Mouse (Mus musculus) spleen, postnatal 14 days (tissue): ENCODE results near the gene Rnf5.

Source experiments
- DNase-seq, 2 experiments: peaks; one replicate each; pipeline ENCODE4 v3.0.0; 2021 to 2022; ENCODE audit warnings: low spot score in 2 of 2

Gene Rnf5

DNA sequence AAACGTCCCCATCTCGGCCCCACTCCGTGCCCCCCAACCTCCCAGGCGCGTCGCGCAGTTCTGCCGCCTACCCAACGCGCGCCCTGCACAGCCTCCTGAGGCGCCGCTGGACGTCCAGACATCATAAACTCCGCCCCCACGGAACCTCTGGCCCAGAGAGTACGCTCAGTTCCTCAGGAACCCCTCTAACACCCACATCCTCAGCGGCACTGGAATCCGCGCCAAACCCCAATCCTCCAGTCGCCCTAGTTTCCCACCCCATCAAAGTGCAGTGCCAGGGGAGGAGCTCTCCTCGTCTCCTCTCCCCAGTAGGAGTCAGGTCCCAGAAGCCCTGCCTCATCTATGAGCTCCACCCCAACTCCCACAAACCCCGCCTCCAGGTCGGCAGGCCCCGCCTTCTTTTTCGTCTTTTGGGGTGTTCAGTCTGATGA lies 28.8 kb upstream of the Rnf5 start:
- peak in 1 of 2 experiments; percentile 43 for DNase-seq

DNA sequence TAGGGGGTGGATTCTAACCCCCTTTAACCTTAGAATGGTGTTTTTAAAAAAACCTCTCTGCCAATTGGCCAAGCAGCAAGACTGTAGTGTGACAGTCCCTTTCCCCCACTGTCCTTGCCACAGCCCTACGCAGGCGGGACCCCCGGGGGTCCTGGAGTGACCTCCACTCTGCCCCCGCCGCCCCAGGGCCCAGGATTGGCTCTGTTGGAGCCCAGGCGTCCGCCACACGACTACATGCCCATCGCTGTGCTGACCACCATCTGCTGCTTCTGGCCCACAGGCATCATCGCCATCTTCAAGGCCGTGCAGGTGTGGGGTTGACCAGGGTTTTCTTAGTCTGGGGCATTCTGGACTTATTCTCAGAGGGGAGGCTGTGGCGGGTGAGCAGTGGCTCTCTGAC lies 28.2 kb upstream of the Rnf5 start:
- no peak for DNase-seq

DNA sequence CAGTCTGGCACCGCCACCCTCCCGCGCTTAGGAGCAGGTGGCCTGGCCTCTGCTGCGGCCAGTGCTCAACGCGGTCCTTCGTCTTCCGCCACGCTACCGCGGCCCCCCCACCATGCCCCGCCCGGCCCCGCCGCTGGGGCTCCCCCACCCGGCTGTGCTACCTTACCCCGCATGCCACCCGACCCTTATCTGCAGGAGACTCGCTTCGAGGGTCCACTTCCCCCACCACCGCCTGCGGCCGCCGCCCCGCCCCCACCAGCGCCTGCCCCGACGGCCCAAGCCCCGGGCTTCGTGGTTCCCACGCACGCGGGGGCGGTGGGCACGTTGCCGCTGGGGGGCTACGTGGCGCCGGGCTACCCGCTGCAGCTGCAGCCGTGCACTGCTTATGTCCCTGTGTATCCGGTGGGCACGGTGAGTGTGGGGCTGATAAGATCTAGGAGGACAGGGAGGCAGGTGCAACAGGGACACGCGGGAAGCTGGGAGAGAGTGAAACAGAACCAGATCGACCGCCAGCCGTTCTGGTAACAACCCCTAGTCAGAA lies 27.3 kb upstream of the Rnf5 start:
- DNase-seq, result no peak

DNA sequence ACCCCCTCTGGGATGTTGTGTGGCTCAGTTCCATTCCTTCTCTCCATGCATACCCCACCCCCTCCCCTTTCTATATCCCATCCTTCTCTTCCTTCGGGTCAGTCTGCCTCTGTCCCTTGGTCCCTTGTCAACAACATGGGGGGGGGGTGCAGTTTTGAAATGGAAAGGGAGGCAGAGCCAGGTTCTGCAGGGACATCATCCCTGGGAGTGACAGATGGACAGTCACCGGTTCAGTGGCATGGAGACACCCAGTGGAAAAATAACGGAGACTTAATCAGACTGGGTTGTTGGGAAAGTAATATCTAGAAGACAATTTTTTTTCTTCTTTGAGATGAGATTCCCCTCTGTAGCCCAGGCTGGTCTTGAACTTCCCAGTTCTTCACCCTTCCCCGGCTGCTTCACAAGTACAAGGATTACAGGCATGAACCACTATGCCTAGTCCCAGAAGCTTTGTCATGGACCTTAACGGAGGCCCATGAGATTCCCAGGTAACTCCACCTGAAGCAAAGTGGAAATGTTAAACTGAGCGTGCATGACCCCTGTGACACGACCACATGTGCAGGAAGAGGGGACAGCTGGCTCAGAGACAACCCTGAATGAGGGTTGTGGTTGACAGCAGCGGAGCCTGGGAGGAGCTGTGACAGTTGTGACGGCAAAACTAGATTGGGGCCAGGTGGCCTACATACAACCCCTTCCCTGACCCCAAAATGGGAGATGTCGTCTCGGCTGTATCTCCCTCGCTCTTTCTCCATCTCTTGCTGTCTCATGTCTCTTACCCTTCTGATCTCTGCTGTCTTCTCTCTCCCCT lies 26.5 kb upstream of the Rnf5 start:
- no peak for DNase-seq

DNA sequence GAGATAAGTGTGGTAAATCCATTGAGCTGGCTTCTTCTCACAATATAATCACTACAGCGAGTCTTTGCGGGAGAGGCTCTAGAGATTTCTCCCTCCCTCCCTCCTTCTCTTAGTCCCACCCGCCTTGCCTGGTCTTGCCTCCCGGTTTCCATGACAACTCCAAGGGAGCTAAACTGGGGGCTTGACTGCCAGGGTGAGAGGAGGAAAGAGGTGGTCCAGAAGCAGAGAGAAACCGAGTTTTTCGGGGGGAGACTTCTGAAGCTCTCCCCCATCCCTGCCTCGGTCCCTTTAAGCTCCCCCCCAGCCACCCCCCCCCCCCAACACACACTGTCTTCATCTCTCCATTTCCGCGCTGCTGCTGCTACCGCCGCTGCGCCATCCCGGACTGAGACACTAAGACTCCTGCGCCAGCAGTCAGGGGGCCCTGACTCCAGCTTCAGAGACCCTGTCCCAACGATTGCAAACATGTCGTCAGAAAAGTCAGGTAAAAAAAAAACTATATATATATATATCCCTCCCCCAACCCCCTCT lies 25.8 kb upstream of the Rnf5 start, which contains the start of gene Prrt1:
Gene Prrt1 (plus strand): TSS at position 313 of the 531 bp plus-strand sequence.
- DNase-seq, result no peak

DNA sequence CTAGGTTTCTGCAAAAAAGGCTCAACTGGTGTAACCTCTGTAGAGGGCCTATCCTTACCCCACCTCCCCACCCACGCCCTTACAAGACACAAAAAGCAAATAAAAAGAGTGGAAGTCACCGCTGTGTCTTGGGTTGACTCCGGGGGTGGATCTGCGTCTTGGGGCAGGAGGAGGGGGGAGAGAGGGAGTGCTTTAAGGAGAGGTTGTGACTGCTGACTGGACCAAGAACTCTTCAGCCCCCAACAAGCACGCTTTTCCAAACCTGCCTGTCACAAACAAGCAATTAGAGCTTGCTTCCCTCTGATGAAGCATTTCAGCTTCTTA lies 25.1 kb upstream of the Rnf5 start:
- no peak for DNase-seq

DNA sequence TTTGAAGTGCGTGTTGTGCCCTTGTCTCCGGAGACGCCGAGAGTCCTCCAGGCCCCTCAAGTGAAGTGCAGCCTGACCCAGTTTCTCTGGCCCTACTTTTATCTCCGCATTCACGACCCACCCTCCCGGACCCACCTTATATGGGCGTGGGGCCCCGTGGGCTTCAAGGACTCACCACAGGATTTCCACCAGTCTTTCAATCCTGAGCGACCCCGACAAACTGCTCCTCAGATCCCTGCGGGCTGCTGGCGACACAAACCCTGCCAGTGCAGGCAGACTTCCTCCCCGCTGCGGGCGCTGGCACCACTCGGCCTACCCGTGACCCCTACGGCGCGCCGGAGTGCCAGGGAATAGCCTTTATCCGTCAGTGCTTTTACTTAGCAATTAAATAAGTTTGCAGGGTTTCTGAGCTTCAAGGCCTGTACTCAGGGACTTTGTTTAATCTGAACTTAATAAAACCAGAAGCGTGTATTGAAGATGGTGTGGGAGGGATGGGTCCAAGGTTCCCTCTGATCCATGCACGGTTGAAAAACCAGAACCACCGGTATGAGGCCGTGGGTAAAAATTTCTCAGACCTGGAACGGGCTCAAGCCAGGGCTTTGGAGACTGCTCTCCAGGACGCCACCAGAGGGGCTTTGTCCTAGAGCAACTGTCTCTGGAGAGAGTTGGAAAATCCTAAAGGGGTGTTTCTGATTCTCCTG lies 24.6 kb upstream of the Rnf5 start, which contains the start of gene Ppt2:
Gene Ppt2 (minus strand): TSS at position 568 of the 701 bp plus-strand sequence.
- DNase-seq, result no peak

DNA sequence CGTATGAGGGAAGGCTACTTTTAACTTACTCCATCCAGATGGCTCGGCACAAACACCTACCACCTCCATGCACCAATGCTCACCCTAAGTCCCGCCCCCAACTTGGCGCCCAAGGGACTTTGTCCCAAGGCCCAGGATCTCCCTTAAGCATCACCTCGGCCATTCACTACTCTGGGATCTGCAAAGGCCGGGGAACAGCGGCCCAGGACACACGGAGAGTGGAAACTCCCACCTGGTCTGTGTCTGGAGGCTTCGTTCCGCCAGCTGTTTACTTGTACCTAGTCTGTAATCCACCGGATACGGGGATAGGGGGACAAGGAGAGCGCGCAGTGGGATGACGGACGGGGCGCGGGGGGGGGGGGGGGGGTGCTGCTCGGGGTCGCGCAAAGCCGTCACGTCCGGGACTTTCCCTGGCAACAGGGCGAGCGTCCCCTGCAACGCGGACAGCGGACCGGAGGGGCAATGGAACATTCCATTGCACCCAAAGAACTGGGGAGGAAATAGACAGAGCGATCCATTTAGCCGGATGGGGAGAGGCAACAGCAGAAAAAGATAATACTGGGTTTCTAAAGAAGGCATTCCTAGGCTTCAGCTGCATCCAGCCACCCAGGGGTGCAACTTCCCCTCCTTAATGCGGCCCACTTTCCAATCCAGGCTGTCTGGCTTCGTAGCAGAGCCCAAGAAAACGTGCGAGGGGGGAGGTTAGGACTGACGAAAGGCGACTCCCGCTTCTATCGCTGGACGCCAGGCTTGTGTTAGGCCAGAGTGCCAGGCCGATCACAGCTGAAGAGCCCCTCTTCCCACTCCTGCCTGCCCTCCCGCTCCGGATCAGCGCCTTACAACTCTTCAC lies 23.8 kb upstream of the Rnf5 start:
- DNase-seq, result peak in 1 of 2 experiments; percentile 53

DNA sequence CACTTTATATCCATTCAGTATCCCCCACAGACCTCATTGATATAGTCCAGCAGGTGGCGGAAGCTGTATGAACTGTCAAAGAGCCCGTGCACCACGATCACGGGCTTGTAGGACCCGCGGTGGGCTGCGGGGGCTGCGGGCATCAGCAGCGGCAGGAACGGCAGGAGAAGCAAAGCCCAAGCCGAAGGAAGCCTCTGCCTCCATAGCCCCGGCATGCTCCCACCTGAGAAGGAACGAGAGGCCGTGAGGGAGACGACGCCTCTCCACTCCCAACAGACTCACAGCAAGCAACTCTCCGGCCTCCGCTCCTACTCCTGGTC lies 23.2 kb upstream of the Rnf5 start:
- no peak for DNase-seq

DNA sequence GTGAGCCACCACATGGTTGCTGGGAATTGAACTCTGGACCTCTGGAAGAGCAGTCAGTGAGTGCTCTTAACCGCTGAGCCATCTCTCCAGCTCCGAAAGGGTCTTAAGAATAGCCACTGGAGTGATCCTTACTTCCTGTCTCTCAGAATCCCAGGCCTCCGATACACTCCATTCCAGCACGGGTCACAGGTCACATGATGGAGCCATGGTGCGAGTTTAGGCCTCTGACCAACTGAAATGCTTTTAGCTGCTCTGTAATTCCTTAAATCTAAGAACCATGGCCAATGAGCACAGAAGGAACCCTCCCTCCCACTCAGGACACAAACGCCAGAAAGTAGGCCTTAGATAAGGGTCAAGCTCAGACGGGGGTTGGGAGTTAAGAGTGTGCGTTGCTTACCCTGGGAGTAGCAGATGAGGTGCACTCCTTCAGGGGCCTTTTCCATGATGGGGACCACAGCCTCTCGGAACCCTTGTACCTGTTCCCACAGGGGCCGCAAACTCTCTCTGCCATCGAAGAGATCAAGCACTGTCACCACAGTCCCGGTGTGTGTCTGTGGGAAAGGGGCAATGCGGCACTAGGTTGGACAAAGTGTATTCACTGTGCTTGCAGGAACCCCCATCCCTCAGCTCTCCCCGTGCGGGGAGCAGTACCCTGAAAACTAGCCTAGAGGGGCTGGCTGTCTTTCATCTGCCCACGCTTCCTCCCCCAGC lies 22.7 kb upstream of the Rnf5 start:
- no peak for DNase-seq

DNA sequence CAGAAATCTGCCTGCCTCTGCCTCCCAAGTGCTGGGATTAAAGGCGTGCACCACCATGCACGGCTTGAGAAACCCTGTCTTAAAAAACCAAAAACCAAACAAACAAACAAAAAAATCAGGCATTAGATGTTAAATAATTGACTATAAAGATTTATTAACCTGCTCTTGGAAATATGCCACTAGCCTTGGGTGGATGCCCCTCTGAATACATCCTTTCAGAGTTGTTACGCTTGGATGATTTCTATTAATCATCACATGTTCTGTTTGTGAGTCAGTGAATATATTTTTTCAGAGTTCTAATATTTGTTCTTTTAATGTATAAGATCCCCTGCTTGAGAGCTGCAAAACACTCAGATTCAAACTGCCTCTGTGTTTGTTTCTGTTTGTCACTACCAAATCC lies 21.5 kb upstream of the Rnf5 start:
- no peak for DNase-seq

DNA sequence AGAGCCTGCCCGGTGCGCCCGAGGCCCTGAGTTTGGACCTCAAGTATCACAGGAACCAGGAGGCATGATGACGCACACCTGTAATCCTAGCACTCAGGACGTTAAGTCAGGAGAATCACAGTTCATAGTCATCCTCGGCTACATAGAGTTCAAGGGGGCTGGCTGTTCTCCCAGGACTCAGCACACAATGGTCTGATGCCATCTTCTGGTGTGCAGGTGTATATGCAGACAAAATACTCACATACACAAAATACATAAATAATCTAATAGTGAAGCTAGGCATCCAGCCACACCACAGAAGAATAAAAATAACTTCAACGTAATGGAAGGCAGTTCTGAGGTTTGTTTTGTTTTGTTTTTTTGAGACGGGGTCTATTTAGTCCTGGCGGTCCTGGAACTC lies 19.7 kb upstream of the Rnf5 start:
- no peak for DNase-seq

DNA sequence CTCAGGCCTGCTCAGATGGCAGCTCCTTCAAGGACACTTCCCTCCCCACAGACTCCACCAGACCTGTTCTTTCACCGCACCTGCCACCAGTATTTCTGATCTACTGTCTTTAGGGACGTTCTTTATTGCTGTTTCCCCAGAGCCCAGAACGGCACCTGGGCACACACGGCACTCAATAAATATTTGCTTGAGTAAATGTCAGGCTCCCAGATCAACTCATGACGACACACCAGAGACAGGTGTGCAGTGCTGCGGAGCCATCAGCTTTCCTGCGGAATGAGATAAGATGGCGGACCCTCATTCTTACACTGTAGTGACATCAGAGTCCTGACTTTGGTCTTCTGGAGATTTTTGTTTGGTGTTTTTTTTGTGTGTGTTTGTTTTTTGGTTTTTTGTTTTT lies 17.5 kb upstream of the Rnf5 start:
- DNase-seq, result no peak

DNA sequence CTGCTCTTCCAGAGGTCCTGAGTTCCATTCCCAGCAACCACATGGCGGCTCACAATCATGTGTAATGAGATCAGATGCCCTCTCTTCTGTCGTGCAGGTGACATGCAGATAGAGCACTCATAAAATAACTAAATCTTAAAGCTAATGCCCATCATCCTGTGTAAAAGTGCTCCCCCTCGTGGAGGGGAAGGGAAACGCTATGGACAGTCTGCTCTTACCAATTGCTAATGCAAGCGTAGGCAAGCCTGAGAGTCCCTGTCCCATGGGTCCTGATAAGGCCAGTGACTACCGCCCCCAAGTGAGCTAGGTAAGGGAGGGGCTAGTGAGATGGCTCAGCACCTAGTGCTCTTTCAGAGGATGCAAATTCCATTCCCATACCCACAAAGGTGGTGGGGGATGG lies 15.5 kb upstream of the Rnf5 start:
- DNase-seq, result peak; percentile 64 to 76

DNA sequence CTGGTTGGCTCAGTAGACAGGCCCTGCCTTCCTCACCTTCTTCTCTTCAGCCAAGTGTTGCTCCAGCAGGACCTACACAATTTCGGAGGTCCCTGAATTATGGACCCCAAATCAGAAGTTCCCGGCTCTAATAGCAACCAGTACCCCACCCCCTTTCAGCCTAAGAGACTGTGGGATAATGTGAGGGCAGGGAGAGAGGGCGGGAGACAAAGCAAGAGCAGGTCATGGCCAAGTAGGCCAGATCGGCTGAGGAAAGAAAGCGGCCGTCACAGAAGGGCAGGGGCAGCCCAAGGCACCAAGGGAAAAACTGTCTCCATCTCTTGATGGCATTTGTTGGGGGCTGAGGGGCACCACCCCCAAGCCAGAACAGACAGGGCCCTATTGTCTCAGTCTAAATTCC lies 12.4 kb upstream of the Rnf5 start, which contains the start of gene Egfl8:
Gene Egfl8 (minus strand): TSS at position 101 of the 400 bp plus-strand sequence.
- no peak for DNase-seq

DNA sequence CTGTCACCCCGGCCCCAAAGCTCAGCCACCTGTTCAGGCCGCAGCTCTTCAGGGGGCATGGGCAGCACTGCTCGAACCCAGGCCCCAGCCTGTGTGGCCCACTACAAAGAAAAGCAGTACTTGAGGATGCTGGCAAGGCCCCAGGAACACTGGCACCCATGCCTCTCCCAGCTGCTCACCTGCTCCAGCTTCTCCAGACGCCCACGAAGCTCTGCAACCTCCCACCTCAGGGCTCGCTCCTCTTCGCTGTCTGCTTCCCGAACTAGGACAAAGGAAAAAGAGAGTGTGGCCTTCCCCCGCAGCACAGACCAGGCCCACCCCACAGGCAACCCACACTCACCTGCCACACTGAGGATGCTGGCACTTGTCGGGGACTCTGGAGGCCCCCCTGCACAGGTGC lies 10.3 kb upstream of the Rnf5 start:
- no peak for DNase-seq

DNA sequence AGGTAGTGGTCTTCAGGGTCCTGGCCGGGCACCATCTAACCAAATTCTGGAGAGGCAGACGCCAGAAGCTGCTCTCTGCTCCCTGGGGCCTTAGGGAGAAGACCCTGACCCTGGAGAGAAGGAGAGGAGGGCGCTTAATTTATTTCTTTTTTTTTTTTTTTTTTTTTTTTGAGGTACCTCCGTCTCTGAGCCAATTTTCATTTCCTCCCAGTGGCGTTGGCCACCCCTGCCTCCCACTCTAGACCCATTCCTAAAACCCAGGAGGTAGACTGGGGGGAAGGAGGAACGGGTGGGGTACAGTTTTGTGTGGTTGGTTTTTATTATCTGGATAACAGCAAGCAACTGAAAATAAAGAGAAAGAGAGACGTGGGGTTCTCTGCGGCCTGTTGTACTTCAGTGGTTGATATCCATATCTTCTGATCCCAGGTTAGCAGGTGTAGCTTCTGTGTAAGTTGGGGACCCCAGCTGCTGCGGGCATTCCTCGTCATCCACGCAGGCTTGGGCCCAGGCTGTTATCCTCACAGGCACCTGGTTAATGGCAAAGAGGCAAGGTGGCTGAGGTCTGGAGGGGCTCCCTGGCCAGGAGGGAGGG lies 9.7 kb upstream of the Rnf5 start:
- DNase-seq, result no peak

DNA sequence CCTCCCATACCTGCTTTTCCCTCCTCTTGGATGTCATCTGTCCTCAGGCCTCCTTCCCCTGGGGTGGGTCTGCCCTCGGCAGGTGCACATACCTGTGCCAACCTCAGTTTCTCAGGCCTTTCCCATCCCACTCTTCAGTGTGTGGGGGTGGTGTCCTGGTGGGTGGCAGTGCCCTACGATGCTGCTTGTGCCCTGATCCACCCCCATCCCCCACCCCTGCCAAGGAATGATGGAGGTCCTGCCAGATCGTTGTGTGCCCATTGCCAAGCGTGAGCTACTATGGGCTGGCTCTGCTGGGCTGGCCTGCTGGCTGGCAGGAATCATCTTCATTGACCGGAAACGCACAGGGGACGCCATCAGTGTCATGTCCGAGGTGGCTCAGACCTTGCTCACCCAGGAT lies 7.6 kb upstream of the Rnf5 start:
- no peak for DNase-seq

DNA sequence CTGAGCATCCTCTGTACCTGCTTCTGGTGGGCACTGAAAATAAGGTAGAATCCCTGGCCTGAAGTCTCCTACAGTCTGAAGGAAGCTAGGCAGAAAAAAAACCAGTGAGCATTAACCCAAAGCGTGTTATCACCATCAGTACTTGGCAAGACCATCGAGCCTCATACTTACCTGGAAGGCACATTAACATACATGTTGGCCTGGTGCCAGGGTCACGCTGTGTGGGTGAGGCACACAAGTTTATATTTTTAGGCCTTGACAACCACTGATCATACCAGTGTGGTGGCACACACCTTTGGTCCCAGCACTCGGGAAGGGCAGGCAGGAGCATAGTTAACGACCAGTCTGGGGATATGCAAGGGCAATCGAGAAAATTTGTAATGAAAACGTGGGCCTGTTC lies 4.5 kb upstream of the Rnf5 start:
- no peak for DNase-seq

DNA sequence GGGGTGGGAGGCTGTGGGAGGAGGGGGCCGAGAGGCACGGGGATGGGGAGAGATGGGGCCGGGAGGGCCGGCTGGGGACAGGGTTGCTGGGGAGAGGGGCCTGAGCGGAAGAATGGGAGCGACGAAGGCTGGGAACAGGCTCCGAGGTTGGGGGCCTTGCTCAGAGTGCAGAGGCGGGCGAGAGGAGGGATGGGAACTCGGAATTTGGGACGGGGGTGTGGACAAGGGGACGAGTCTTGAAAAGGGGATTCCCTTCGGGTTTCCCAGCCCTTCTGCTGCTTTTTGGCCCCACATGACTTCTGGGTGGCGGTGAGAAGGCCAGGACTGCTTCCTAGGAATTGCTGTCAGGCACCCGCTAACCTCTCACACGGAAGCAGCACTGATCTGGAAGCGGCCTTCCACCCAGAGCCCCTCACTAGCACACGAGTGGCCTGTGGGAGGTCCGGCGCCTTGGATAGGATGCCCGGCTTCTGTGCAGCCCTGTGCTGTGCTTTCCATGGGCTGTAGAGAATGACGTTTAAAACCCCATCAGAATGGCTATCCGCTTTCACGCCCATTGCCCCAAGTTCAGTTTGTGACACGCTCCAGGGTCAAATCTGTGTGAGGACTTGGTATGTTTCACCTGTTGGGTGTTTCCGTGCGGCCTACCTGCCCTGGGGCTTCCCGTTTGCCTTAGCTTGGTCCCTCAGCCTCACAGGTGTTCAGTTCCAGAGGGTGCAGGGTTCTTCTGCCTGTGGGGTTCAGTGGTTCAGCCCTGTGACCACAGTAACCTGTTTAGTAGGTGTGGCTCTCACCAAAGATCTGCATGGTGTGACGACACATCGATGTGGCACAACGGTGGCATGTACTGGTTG lies 2.9 kb upstream of the Rnf5 start:
- no peak for DNase-seq
